Mouse (Mus musculus) intestine, embryonic 15.5 days (tissue): Measurements from ENCODE around the gene Fgd3. TPM values are rescaled to one million over a fixed set of nuclear protein-coding genes. Genes with fewer than 3 reads are reported as not detected.

Experiments
- ATAC-seq: fragments of 200-750 bp; cut with Nextera tagmentation; 2 replicates; pipeline ENCODE4 v1.8.0; 2017; ENCODE audit warnings: moderate TSS enrichment, moderate library complexity
- H3K27ac ChIP-seq: fragments of 300-500 bp; sonication (generic); 2 replicates; pipeline ENCODE4 v1.5.1; 2015; ENCODE audit warnings: mild to moderate bottlenecking, inconsistent platforms
- H3K27me3 ChIP-seq: fragments of 300-500 bp; sonication (generic); replicated peaks from 2 replicates; pipeline ENCODE4 v1.6.1; 2015; ENCODE audit warnings: inconsistent platforms
- H3K36me3 ChIP-seq: fragments of 300-500 bp; sonication (generic); 2 replicates; pipeline ENCODE4 v1.6.1; 2015; ENCODE audit warnings: inconsistent platforms
- H3K4me1 ChIP-seq: fragments of 300-500 bp; sonication (generic); replicated peaks from 2 replicates; pipeline ENCODE4 v1.6.1; 2015; ENCODE audit warnings: inconsistent platforms
- H3K4me2 ChIP-seq: fragments of 300-500 bp; sonication (generic); replicated peaks from 2 replicates; pipeline ENCODE4 v1.6.1; 2015; ENCODE audit warnings: mild to moderate bottlenecking, inconsistent platforms
- H3K4me3 ChIP-seq: fragments of 300-500 bp; sonication (generic); replicated peaks from 2 replicates; pipeline ENCODE4 v1.5.1; 2015; ENCODE audit warnings: inconsistent platforms
- H3K9ac ChIP-seq: fragments of 300-500 bp; sonication (generic); 2 replicates; pipeline ENCODE4 v1.6.1; 2015; ENCODE audit warnings: inconsistent platforms
- H3K9me3 ChIP-seq: fragments of 300-500 bp; sonication (generic); 2 replicates; pipeline ENCODE4 v1.6.1; 2016; ENCODE audit warnings: inconsistent platforms
- WGBS: fragments of 180-500 bp; shearing (Covaris S2); methylation state at CpG from one replicate; pipeline ENCODE4 v1.1.7; 2015; 5-methylcytosine and 5-hydroxymethylcytosine counted together
- polyA plus RNA-seq: library from polyadenylated mRNA; unstranded; fragments of >200 nt; fragmentation: Nextera tagmentation; extraction: Ambion mirVana; gene quantifications from 2 replicates; pipeline ENCODE4 v1.2.1, GENCODE M21; 2015

Gene Fgd3
- polyA plus RNA-seq, 1 experiment from 2014 or later: 0.94 TPM

GRCm38 (mm10) chr13:49353422-49353821 is 33.3 kb upstream of the Fgd3 start:
- no peak for ATAC-seq
- 0 out of 2 replicates have a peak, but pooled peaks cover 3% of the 10 kb centered on the region for H3K4me1 ChIP-seq
- no peak overlapping the region for H3K4me3 ChIP-seq

GRCm38 (mm10) chr13:49352581-49353159 is 32.6 kb upstream of the Fgd3 start:
- Histone ChIP-seq H3K4me2 (no peak overlapping the region), H3K36me3 (no peaks in the 10 kb centered on the region), H3K4me1 (0 out of 2 replicates have a peak, but pooled peaks cover 3% of the 10 kb centered on the region), H3K9ac (no peak overlapping the region), H3K9me3 (no peaks in the 10 kb centered on the region), H3K27ac (no peak overlapping the region), H3K27me3 (no peaks in the 10 kb centered on the region), H3K4me3 (no peak overlapping the region)
- 62% methylated on average over 3 of the region's 3 CpGs for WGBS
- ATAC-seq: no peak

More at GRCm38 (mm10) chr13:49353422-49353821, 33.3 kb upstream of the Fgd3 start:
- Histone ChIP-seq H3K4me2 (no peak overlapping the region), H3K27me3 (no peaks in the 10 kb centered on the region), H3K36me3 (no peaks in the 10 kb centered on the region), H3K27ac (no peak overlapping the region), H3K9ac (no peak overlapping the region), H3K9me3 (no peaks in the 10 kb centered on the region)

- ATAC-seq: no peak
- Histone ChIP-seq H3K4me1 (peaks cover 6% of the 10 kb centered on the region; the same call in 1 of the 2 replicates), H3K4me3 (no peak overlapping the region), H3K27ac (no peak overlapping the region), H3K4me2 (no peak overlapping the region), H3K36me3 (no peaks in the 10 kb centered on the region), H3K9ac (no peak overlapping the region), H3K27me3 (no peaks in the 10 kb centered on the region), H3K9me3 (no peaks in the 10 kb centered on the region)
- WGBS: 84% methylated on average over 6 of the region's 6 CpGs
Observed at GRCm38 (mm10) chr13:49349836-49350505, 29.9 kb upstream of the Fgd3 start.

- Histone ChIP-seq H3K27ac (no peak overlapping the region), H3K4me3 (no peak overlapping the region), H3K4me1 (peaks cover 12% of the 10 kb centered on the region), H3K27me3 (no peaks in the 10 kb centered on the region), H3K36me3 (no peaks in the 10 kb centered on the region), H3K4me2 (no peak overlapping the region), H3K9ac (no peak overlapping the region), H3K9me3 (no peaks in the 10 kb centered on the region)
- WGBS: 89% methylated on average over 4 of the region's 4 CpGs
- ATAC-seq: no peak
Observed at GRCm38 (mm10) chr13:49349335-49349734, 29.2 kb upstream of the Fgd3 start.

- peaks cover 19% of the 10 kb centered on the region for H3K4me1 ChIP-seq
- no peaks in the 10 kb centered on the region for H3K36me3 ChIP-seq
- no peak overlapping the region for H3K27ac ChIP-seq
- no peak overlapping the region for H3K4me2 ChIP-seq
- H3K4me3 ChIP-seq: no peak overlapping the region
- H3K9me3 ChIP-seq: no peaks in the 10 kb centered on the region
- WGBS: 70% methylated on average over 2 of the region's 2 CpGs
- no peak for ATAC-seq
- H3K9ac ChIP-seq: no peak overlapping the region
- no peaks in the 10 kb centered on the region for H3K27me3 ChIP-seq
Observed at GRCm38 (mm10) chr13:49348522-49348921, 28.4 kb upstream of the Fgd3 start.

GRCm38 (mm10) chr13:49345476-49345875 is 25.4 kb upstream of the Fgd3 start:
- Histone ChIP-seq H3K27ac (no peak overlapping the region), H3K4me3 (no peak overlapping the region), H3K36me3 (no peaks in the 10 kb centered on the region), H3K9me3 (no peaks in the 10 kb centered on the region), H3K9ac (no peak overlapping the region), H3K4me2 (no peak overlapping the region), H3K4me1 (peaks cover 36% of the 10 kb centered on the region), H3K27me3 (no peaks in the 10 kb centered on the region)
- no peak for ATAC-seq
- WGBS: 65% methylated on average over 2 of the region's 2 CpGs

- Histone ChIP-seq H3K9ac (no peak overlapping the region; the same call in 1 of the 2 replicates), H3K9me3 (no peaks in the 10 kb centered on the region), H3K4me1 (peaks cover 37% of the 10 kb centered on the region), H3K27ac (no peak overlapping the region), H3K4me2 (no peak overlapping the region), H3K4me3 (no peak overlapping the region), H3K36me3 (no peaks in the 10 kb centered on the region), H3K27me3 (no peaks in the 10 kb centered on the region)
- 84% methylated on average over 8 of the region's 8 CpGs for WGBS
- no peak for ATAC-seq
Observed at GRCm38 (mm10) chr13:49344567-49344966, 24.5 kb upstream of the Fgd3 start.

- Histone ChIP-seq H3K9me3 (no peaks in the 10 kb centered on the region), H3K9ac (peak overlapping the region; percentile 72; the same call in 1 of the 2 replicates), H3K4me2 (peak overlapping the region; percentile 81)
Observed at GRCm38 (mm10) chr13:49342723-49343100, 22.6 kb upstream of the Fgd3 start.

GRCm38 (mm10) chr13:49341831-49342722 is 22.0 kb upstream of the Fgd3 start:
- Histone ChIP-seq H3K9me3 (no peaks in the 10 kb centered on the region), H3K4me3 (peak overlapping the region; percentile 63), H3K4me2 (peak overlapping the region; percentile 81), H3K27ac (peak overlapping the region; percentile 41), H3K4me1 (peaks cover 37% of the 10 kb centered on the region), H3K9ac (peak overlapping the region; percentile 72), H3K27me3 (no peaks in the 10 kb centered on the region), H3K36me3 (no peaks in the 10 kb centered on the region)
- 7% methylated on average over 25 of the region's 25 CpGs for WGBS
- peak; percentile 42; the same call in 1 of the 2 replicates for ATAC-seq

More at GRCm38 (mm10) chr13:49342723-49343100, 22.6 kb upstream of the Fgd3 start:
- Histone ChIP-seq H3K27me3 (no peaks in the 10 kb centered on the region), H3K4me1 (peaks cover 37% of the 10 kb centered on the region), H3K36me3 (no peaks in the 10 kb centered on the region), H3K4me3 (peak overlapping the region; percentile 63), H3K27ac (no peak overlapping the region)
- ATAC-seq: no peak

GRCm38 (mm10) chr13:49341012-49341830 is 21.1 kb upstream of the Fgd3 start, which contains the start of gene Bicd2:
Bicd2 (plus strand) TSS chr13:49341585.
- Histone ChIP-seq H3K4me3 (peak within 1 kb of the TSS; percentile 63), H3K4me2 (peak within 1 kb of the TSS; percentile 81), H3K9me3 (no peaks in the 10 kb centered on the region), H3K27me3 (no peaks in the 10 kb centered on the region), H3K4me1 (peaks cover 37% of the 10 kb centered on the region), H3K27ac (peak within 1 kb of the TSS; percentile 56), H3K9ac (peak within 1 kb of the TSS; percentile 72), H3K36me3 (no peaks in the 10 kb centered on the region)
- peak; percentile 99 for ATAC-seq
- WGBS: under 1% methylated on average over 74 of the region's 74 CpGs

- Histone ChIP-seq H3K27me3 (no peaks in the 10 kb centered on the region), H3K9me3 (no peaks in the 10 kb centered on the region), H3K4me3 (no peak overlapping the region), H3K4me2 (no peak overlapping the region), H3K27ac (no peak overlapping the region), H3K4me1 (peaks cover 25% of the 10 kb centered on the region), H3K36me3 (no peaks in the 10 kb centered on the region), H3K9ac (no peak overlapping the region)
- 73% methylated on average over 7 of the region's 7 CpGs for WGBS
- no peak for ATAC-seq
Observed at GRCm38 (mm10) chr13:49338893-49339546, 18.9 kb upstream of the Fgd3 start.
